Mouse (Mus musculus) kidney, adult 2 months (tissue): ENCODE measurements around the gene Irf5. TPM values are rescaled to one million over a fixed set of nuclear protein-coding genes. Genes with fewer than 3 reads are reported as not detected.

ENCODE experiments used
- DNase-seq: peaks from one replicate; pipeline ENCODE4 v3.0.0; 2021
- H3K27ac ChIP-seq: fragments of 200-500 bp; 2 replicates; pipeline ENCODE4 v1.5.1; 2012; ENCODE audit warnings: low read depth, low read length, control low read depth, inconsistent platforms; ENCODE audit not compliant: insufficient read depth
- H3K27me3 ChIP-seq: fragments of 200-500 bp; replicated peaks from 2 replicates; pipeline ENCODE4 v1.6.1; 2012; ENCODE audit warnings: mild to moderate bottlenecking, moderate library complexity, low read length, inconsistent platforms; ENCODE audit not compliant: control insufficient read depth, insufficient read depth
- H3K36me3 ChIP-seq: fragments of 200-500 bp; 2 replicates; pipeline ENCODE4 v1.6.1; 2012; ENCODE audit warnings: mild to moderate bottlenecking, moderate library complexity, low read length, inconsistent platforms; ENCODE audit not compliant: control insufficient read depth, insufficient read depth
- H3K4me1 ChIP-seq: fragments of 200-500 bp; 2 replicates; pipeline ENCODE4 v1.6.1; 2011; ENCODE audit warnings: low read length; ENCODE audit not compliant: control insufficient read depth, insufficient read depth
- H3K4me3 ChIP-seq: fragments of 200-500 bp; 2 replicates; pipeline ENCODE4 v1.5.1; 2011; ENCODE audit warnings: mild to moderate bottlenecking, low read depth, low read length, control low read depth; ENCODE audit not compliant: insufficient read depth
- CTCF ChIP-seq: fragments of 200-500 bp; conservative IDR thresholded peaks from 2 replicates; pipeline ENCODE4 v1.5.1; 2011; ENCODE audit warnings: low read depth, mild to moderate bottlenecking, control low read depth, low read length, moderate library complexity, mixed read lengths; ENCODE audit not compliant: insufficient read depth, insufficient read length
- POLR2A ChIP-seq: fragments of 200-500 bp; IDR thresholded peaks from one replicate; pipeline ENCODE4 v1.6.1; 2011; ENCODE audit warnings: low read depth, low read length, control low read depth
- WGBS: fragments of 180-500 bp; shearing (Covaris S2); methylation state at CpG from one replicate; pipeline ENCODE4 v1.1.7; 2018; 5-methylcytosine and 5-hydroxymethylcytosine counted together
- polyA plus RNA-seq: library from polyadenylated mRNA; depleted of rRNA; stranded (reverse); fragments of >200 nt; gene quantifications from 2 replicates; pipeline ENCODE4 v1.2.3, GENCODE M21; 2012

The Irf5 gene
- polyA plus RNA-seq, 1 experiment, result 17.0 TPM

DNA sequence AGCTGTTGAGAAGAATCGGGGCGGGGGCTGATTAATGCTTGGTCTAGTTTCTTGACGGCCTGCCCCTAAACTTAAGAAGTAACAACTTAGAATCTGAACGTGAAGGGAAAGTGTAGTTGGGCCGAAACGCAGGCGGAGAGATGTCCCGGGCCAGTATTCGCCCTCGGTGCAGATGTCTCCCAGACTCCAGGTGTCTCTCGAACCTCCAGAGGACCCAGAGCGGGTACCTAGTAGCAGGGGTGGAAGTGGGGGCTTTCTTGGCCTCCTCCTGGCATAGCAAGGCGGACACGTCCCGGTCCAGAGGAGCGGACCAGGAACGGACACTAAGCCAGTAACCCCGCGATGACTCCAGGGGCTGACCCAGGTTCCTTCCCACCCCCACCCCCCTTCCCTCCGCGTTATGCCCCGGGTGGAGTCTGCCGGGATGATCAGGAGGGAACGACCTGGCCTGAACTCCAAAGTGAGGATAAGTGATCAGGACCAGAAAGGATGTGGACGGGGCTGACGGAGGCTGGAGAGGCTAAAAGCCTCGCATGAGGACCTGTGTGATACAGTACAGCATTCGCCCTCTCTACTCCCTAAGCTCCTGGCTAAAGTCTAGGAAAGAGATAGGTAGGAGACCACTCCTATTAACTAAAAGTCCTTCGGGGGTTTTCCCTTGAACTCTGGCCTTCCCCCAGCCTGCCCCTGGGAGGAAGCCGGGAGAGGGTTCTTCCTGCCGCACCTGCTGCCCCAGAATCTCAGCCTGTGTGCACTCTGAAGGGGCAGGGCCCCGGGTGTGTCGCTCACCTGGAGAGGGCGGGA lies 1.1 kb downstream of the Irf5 start:
- H3K36me3 ChIP-seq, result no peaks in the 10 kb centered on the region
- no peak for DNase-seq
- H3K4me1 ChIP-seq, result peaks cover 7% of the 10 kb centered on the region; the same call in 1 of the 2 replicates
- H3K27me3 ChIP-seq, result no peaks in the 10 kb centered on the region
- 9% methylated on average over 34 of the region's 34 CpGs for WGBS
- no peak overlapping the region for H3K27ac ChIP-seq
- peak overlapping the region; percentile 57 for H3K4me3 ChIP-seq
- TF ChIP-seq POLR2A (no peak), CTCF (no peak)

DNA sequence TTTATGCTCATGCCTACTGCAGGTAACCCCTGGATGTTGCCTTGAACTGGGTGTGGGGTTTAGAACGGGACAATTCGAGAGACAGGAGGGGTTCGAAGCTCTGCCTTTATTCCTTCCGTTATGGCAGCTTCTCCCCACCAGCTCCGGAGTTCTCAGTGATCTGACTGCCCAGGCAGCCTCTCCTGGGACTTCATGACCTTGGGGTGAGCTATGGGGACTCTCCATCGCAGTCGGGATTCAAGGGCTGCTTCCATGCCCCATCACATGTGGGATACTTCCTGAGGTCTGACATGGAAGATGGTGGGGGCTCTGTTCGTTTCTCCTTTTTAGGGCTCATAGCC lies 1.7 kb downstream of the Irf5 start:
- Histone ChIP-seq H3K4me1 (peaks cover 3% of the 10 kb centered on the region; the same call in 1 of the 2 replicates), H3K36me3 (no peaks in the 10 kb centered on the region), H3K27me3 (no peaks in the 10 kb centered on the region), H3K4me3 (0 out of 2 replicates have a peak overlapping the region, but pooled peaks have one; percentile 57), H3K27ac (no peak overlapping the region)
- TF ChIP-seq CTCF (no peak), POLR2A (no peak)
- no peak for DNase-seq
- WGBS, result 13% methylated on average over 8 of the region's 8 CpGs

DNA sequence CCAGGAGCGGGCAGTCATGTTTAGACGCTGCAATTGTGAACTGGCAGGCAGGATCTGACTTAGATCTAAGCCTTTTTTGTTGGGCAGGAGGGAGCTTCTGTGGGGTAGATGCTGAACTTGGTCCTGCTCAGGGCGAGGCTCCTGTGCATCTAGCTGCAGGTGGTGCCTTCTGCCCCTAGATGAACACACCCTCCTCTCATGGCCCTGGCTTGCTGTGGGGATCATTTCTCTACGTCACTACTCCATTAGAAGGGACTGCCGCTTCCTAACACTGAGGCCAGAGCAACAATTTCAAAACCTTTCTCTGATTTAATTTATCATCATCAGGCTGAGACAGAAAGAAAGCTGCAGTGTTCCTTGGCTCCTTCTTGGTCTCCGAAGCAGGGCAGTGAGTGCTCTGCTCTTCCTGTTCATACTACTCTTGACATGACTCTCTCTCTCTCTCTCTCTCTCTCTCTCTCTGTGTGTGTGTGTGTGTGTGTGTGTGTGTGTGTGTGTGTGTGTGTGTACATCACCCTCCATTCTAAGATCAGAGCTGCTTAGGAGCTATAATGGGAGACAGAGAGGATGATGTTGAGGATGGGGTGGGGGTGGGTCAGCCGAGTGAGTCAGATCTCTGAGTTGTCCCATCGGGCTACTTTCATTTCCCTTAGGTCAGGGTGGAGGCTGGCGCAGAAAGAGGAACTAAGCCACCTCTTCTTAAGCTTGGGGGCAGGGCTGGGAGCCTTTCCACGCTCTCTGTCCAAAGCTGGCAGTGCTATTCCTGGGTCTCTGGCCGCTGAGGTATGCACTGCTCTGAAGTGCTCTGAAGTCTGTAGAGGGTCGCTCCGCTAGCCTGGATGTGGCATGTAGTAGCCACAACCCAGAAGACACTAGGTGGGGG lies 2.4 kb downstream of the Irf5 start:
- Histone ChIP-seq H3K4me1 (peaks cover 3% of the 10 kb centered on the region; the same call in 1 of the 2 replicates), H3K4me3 (peak overlapping the region; percentile 0; the same call in 1 of the 2 replicates), H3K36me3 (no peaks in the 10 kb centered on the region), H3K27ac (no peak overlapping the region), H3K27me3 (no peaks in the 10 kb centered on the region)
- TF ChIP-seq CTCF (no peak), POLR2A (no peak)
- 43% methylated on average over 13 of the region's 13 CpGs for WGBS
- no peak for DNase-seq

DNA sequence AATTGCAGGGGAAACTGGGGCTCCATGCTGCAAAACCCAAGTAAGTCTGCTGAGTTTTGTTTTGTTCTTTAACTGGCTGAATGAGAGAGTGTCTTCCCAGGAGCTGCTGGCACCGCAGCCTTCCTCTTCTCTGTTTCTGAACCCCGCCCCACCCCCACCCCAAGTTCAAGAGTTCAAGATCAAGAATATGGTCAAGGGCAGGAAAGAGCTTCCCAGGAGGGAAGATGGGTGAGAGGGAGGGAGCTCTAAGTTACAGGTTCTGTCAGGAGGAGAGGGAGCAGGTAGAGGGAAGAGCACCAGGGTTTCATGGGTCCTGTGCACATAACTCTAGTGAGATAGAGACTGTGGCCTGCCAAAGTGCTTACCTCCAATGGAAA lies 3.0 kb downstream of the Irf5 start:
- Histone ChIP-seq H3K36me3 (no peaks in the 10 kb centered on the region), H3K27me3 (no peaks in the 10 kb centered on the region), H3K4me3 (no peak overlapping the region; the same call in 1 of the 2 replicates), H3K4me1 (peaks cover 3% of the 10 kb centered on the region; the same call in 1 of the 2 replicates), H3K27ac (no peak overlapping the region)
- 33% methylated on average over 2 of the region's 2 CpGs for WGBS
- no peak for DNase-seq
- TF ChIP-seq POLR2A, result no peak
- TF ChIP-seq CTCF, result no peak

DNA sequence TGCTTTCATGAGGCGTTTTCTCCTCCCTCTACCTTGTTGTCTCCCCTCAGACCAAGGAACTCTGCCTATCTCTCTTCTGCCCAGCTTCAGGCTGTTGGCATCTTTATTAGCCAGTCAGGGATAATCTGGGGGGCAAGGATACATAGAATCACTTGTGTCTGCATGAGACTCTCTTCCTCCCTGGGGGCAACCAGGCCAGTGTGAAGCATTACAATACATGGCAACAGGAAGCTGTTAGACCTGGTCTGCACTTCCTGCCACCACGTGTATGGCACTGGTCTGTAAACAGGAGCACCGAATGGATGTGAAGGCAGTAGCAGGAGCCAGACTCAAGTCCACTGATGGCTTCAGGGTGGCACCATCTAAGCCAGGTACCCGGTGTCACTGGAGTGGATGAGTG lies 3.6 kb downstream of the Irf5 start:
- no peak for DNase-seq
- no peaks in the 10 kb centered on the region for H3K27me3 ChIP-seq
- no peaks in the 10 kb centered on the region for H3K36me3 ChIP-seq
- no peak overlapping the region for H3K27ac ChIP-seq
- 69% methylated on average over 4 of the region's 4 CpGs for WGBS
- peaks cover 3% of the 10 kb centered on the region; the same call in 1 of the 2 replicates for H3K4me1 ChIP-seq
- H3K4me3 ChIP-seq, result no peak overlapping the region
- no peak for TF ChIP-seq CTCF
- TF ChIP-seq POLR2A, result no peak

DNA sequence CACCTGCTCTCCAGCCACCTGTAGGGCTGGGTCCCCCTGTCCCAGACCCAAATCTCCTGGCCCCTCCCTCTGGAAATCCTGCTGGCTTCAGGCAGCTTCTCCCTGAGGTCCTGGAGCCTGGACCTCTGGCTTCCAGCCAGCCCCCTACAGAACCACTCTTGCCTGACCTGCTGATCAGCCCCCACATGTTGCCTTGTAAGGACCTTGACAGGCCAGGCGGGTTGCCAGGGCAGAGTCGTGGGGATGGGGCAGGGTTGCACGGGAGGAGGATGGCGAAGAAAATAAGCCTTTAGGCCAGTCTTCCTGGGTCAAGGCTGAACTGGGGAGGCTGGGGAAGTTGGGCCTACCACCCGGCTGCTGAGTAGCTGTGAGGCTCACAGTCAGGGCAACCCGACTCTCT lies 8.9 kb downstream of the Irf5 start:
- Histone ChIP-seq H3K4me1 (no peaks in the 10 kb centered on the region; the same call in 1 of the 2 replicates), H3K4me3 (no peak overlapping the region), H3K36me3 (no peaks in the 10 kb centered on the region), H3K27me3 (no peaks in the 10 kb centered on the region), H3K27ac (no peak overlapping the region)
- TF ChIP-seq CTCF, result no peak
- no peak for TF ChIP-seq POLR2A
- DNase-seq, result peak; percentile 77
- WGBS, result 27% methylated on average over 6 of the region's 6 CpGs
